Mouse (Mus musculus) small intestine, adult 2 months (tissue): Measurements from ENCODE around the gene Rgs13.

Experiments
- CTCF ChIP-seq: fragments of 200-500 bp; IDR thresholded peaks from 2 replicates; pipeline ENCODE4 v1.5.1; 2012; ENCODE audit warnings: low read depth, mild to moderate bottlenecking, control low read depth, inconsistent platforms, low read length, moderate library complexity, mixed read lengths; ENCODE audit not compliant: insufficient replicate concordance, insufficient read length; ENCODE audit errors: extremely low read depth
- POLR2A ChIP-seq: fragments of 200-500 bp; IDR thresholded peaks from 2 replicates; pipeline ENCODE4 v1.6.1; 2012; ENCODE audit warnings: low read depth, mild to moderate bottlenecking, control low read depth, inconsistent platforms, low read length, moderate library complexity

DNA sequence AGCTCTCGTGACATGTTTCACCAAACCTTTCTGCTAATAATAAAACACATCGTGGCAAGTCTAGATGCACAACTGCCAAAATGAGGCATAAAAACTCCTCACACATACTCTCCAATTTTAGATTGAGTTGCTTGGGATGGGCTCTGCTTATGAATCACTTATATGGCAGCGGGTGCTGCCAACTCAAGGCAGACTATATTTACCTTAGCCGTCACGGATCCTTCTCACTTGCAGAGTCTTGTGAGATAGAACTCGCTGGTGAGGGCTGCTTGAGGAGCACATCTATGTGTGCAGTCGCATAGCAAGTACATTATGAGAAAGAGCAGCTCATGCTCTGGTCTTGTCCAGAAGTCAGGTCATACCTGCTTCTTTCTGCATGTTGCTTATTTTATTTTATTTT, 49.2 kb downstream of the Rgs13 start:
- TF ChIP-seq POLR2A (no peak), CTCF (no peak)
